Mouse (Mus musculus): ENCODE results near the gene Aif1. TPM values are rescaled to one million over a fixed set of nuclear protein-coding genes. Genes with fewer than 3 reads are reported as not detected.

The Aif1 gene
- polyA plus RNA-seq, 1 experiment from 2014 or later: 20.0 TPM

- 10% methylated on average over 5 of the region's 5 CpGs for WGBS
- Histone ChIP-seq H3K27me3 (replicated peaks; ENCODE audit: control insufficient read depth, insufficient read depth, low read length) (no peaks in the 10 kb centered on the region; the same call in 1 of the 2 replicates), H3K4me2 (no peak overlapping the region), H3K4me3 (ENCODE audit: low read depth, low read length) (no peak overlapping the region), H3K9me3 (ENCODE audit: control insufficient read depth, low read length) (no peaks in the 10 kb centered on the region), H3K9ac (ENCODE audit: low read depth, low read length) (no peak overlapping the region), H3K4me1 (replicated peaks; ENCODE audit: control insufficient read depth, insufficient read depth, low read length) (0 out of 2 replicates have a peak, but pooled peaks cover 2% of the 10 kb centered on the region), H3K27ac (ENCODE audit: low read depth, low read length) (no peak overlapping the region), H3K36me3 (ENCODE audit: control insufficient read depth, insufficient read depth, low read length) (no peaks in the 10 kb centered on the region)
- peak; percentile 76 for ATAC-seq (replicated peaks; ENCODE audit: low FRiP score)
- DNase-seq (ENCODE audit: low spot score): peak; percentile 65
These were observed 2.7 kb upstream of the Aif1 start for GRCm38 (mm10) chr17:35178528-35178927.

- no peaks in the 10 kb centered on the region for H3K9me3 ChIP-seq (ENCODE audit: control insufficient read depth, low read length)
- DNase-seq (ENCODE audit: low spot score) (no peak), ATAC-seq (replicated peaks; ENCODE audit: low FRiP score) (no peak)
- H3K4me2 ChIP-seq: no peak overlapping the region
- no peak overlapping the region for H3K4me3 ChIP-seq (ENCODE audit: low read depth, low read length)
- no peak overlapping the region for H3K9ac ChIP-seq (ENCODE audit: low read depth, low read length)
- 0 out of 2 replicates have a peak, but pooled peaks cover 2% of the 10 kb centered on the region for H3K4me1 ChIP-seq (replicated peaks; ENCODE audit: control insufficient read depth, insufficient read depth, low read length)
- H3K27ac ChIP-seq (ENCODE audit: low read depth, low read length): no peak overlapping the region
- no peaks in the 10 kb centered on the region; the same call in 1 of the 2 replicates for H3K27me3 ChIP-seq (replicated peaks; ENCODE audit: control insufficient read depth, insufficient read depth, low read length)
- H3K36me3 ChIP-seq (ENCODE audit: control insufficient read depth, insufficient read depth, low read length): no peaks in the 10 kb centered on the region
- 78% methylated on average over 6 of the region's 6 CpGs for WGBS
These were observed 486 bp downstream of the Aif1 start for GRCm38 (mm10) chr17:35175382-35175781.

DNA sequence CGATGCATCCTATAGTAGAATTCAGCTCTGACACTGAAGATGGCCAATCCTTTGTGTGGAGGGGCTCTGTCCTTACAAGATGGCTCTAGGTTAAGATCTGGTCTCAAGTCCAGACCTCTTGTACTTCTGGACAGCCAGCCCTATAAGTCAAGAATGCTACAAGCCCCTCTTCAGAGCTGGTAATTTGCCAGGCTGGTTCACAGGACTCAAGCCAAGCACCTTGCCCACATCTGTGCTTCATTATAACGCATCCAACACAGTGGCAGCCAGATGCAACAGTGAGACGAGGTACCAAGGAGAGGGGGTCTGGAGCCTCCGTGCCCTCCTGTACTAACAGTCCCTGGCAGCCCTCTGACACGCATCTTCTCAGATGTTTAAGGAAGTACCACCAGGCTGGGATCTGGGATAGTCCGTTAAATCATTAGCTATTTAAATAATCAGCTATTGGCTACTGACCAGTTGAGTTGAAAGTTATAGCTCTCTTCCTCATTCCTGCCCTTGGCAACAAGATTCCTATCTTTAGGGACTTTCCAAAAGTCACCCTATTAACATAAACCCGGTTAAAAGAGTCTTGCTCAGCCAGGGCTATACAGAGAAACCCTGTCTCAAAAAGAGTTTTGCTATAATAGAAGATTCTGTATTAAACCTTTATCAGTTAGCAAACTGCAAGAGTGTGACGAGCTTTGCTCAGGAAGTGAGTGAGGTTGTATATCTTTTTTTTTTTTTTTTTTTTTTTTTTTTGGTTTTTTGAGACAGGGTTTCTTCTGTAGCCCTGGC lies 1.5 kb downstream of the Aif1 start:
- DNase-seq (ENCODE audit: low spot score) (no peak), ATAC-seq (replicated peaks; ENCODE audit: low FRiP score) (no peak)
- H3K27me3 ChIP-seq (replicated peaks; ENCODE audit: control insufficient read depth, insufficient read depth, low read length): no peaks in the 10 kb centered on the region; the same call in 1 of the 2 replicates
- no peaks in the 10 kb centered on the region for H3K9me3 ChIP-seq (ENCODE audit: control insufficient read depth, low read length)
- no peak overlapping the region for H3K4me2 ChIP-seq
- H3K4me1 ChIP-seq (replicated peaks; ENCODE audit: control insufficient read depth, insufficient read depth, low read length): 0 out of 2 replicates have a peak, but pooled peaks cover 2% of the 10 kb centered on the region
- H3K9ac ChIP-seq (ENCODE audit: low read depth, low read length): no peak overlapping the region
- H3K36me3 ChIP-seq (ENCODE audit: control insufficient read depth, insufficient read depth, low read length): no peaks in the 10 kb centered on the region
- H3K4me3 ChIP-seq (ENCODE audit: low read depth, low read length): no peak overlapping the region
- no peak overlapping the region for H3K27ac ChIP-seq (ENCODE audit: low read depth, low read length)
- 62% methylated on average over 8 of the region's 8 CpGs for WGBS

- no peak overlapping the region for H3K9ac ChIP-seq (ENCODE audit: low read depth, low read length)
- H3K4me2 ChIP-seq: no peak overlapping the region
- H3K36me3 ChIP-seq (ENCODE audit: control insufficient read depth, insufficient read depth, low read length): no peaks in the 10 kb centered on the region
- H3K4me3 ChIP-seq (ENCODE audit: low read depth, low read length): no peak overlapping the region
- no peak overlapping the region for H3K27ac ChIP-seq (ENCODE audit: low read depth, low read length)
- 71% methylated on average over 3 of the region's 3 CpGs for WGBS
- H3K27me3 ChIP-seq (replicated peaks; ENCODE audit: control insufficient read depth, insufficient read depth, low read length): no peaks in the 10 kb centered on the region; the same call in 1 of the 2 replicates
- ATAC-seq (replicated peaks; ENCODE audit: low FRiP score) (no peak), DNase-seq (ENCODE audit: low spot score) (no peak)
- H3K4me1 ChIP-seq (replicated peaks; ENCODE audit: control insufficient read depth, insufficient read depth, low read length): no peaks in the 10 kb centered on the region
- H3K9me3 ChIP-seq (ENCODE audit: control insufficient read depth, low read length): no peaks in the 10 kb centered on the region
These were observed 2.5 kb downstream of the Aif1 start for GRCm38 (mm10) chr17:35173329-35173728.

DNA sequence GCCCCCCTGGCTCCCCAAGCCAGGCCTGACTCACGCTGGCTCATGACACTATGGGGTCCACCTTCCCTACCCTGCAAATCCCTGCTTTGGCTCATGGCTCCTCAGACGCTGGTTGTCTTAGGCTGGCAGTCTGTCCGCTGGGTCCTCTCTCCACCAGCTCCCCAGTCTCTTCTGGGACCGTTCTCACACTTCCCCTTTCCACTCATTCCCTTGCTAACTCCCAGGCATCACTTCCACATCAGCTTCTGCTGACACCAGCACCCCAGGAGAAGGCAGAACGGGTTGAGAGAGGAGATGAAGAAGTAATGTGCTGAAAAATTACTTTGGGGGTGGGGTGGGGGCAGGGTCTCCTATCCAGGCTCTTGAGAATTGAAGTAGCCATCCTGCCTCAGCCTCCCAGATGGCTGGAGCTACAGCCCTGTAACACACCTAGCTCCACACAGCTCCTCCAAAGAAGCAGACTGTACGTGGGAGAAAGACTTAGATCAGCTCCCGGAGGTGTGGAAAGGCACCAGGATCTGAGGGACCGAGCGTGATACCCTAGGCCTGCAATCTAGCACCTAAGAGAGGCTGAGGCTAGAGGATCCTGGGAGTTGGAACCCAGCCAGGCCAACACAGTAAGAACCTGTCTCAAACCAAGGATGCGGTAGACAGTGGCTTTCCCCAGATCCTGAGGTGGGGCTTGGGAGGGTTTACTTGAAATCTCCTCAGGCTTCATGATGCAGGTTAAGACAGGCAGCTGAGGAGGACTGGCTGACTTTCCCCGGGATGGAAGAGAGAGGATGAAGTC lies 3.2 kb downstream of the Aif1 start:
- DNase-seq (ENCODE audit: low spot score) (no peak), ATAC-seq (replicated peaks; ENCODE audit: low FRiP score) (no peak)
- WGBS: 65% methylated on average over 11 of the region's 11 CpGs
- no peaks in the 10 kb centered on the region for H3K36me3 ChIP-seq (ENCODE audit: control insufficient read depth, insufficient read depth, low read length)
- no peaks in the 10 kb centered on the region for H3K9me3 ChIP-seq (ENCODE audit: control insufficient read depth, low read length)
- no peaks in the 10 kb centered on the region for H3K4me1 ChIP-seq (replicated peaks; ENCODE audit: control insufficient read depth, insufficient read depth, low read length)
- no peaks in the 10 kb centered on the region; the same call in 1 of the 2 replicates for H3K27me3 ChIP-seq (replicated peaks; ENCODE audit: control insufficient read depth, insufficient read depth, low read length)
- no peak overlapping the region for H3K9ac ChIP-seq (ENCODE audit: low read depth, low read length)
- H3K4me3 ChIP-seq (ENCODE audit: low read depth, low read length): no peak overlapping the region
- no peak overlapping the region for H3K4me2 ChIP-seq
- H3K27ac ChIP-seq (ENCODE audit: low read depth, low read length): 0 out of 2 replicates have a peak overlapping the region, but pooled peaks have one; percentile 19

DNA sequence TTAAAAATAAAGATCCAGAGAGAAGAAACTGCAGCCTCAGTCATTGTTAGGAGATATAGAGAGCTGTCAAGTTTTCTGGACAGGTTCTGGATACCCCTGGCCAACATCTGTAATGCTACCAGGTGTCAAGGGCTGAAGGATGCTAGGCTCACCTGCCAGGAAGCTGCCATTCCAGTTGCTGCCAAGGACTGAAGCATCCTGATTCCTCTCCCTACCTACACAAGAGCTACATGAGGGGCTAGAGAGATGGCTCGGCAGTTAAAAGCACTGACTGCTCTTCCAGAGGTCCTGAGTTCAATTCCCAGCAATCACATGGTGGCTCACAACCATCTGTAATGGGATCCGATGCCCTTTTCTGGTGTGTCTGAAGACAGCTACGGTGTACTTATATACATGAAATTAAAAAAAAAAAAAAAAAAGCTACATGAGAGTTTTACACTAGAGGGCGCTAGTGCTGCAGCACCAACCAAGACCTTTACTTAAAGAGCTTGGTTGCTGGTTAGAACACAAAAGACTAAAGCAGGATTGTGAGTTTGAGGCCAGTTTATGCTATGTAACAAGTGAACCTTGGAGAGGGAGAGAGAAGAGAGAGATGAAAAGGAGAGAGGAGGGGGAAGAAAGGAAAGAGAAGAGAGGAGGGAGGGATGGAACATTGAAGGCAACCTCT lies 7.2 kb downstream of the Aif1 start:
- no peak for ATAC-seq (replicated peaks; ENCODE audit: low FRiP score)
- Histone ChIP-seq H3K36me3 (ENCODE audit: control insufficient read depth, insufficient read depth, low read length) (no peaks in the 10 kb centered on the region), H3K4me2 (no peak overlapping the region), H3K4me1 (replicated peaks; ENCODE audit: control insufficient read depth, insufficient read depth, low read length) (0 out of 2 replicates have a peak, but pooled peaks cover 3% of the 10 kb centered on the region), H3K9me3 (ENCODE audit: control insufficient read depth, low read length) (no peaks in the 10 kb centered on the region), H3K27me3 (replicated peaks; ENCODE audit: control insufficient read depth, insufficient read depth, low read length) (no peaks in the 10 kb centered on the region; the same call in 1 of the 2 replicates), H3K27ac (ENCODE audit: low read depth, low read length) (no peak overlapping the region), H3K4me3 (ENCODE audit: low read depth, low read length) (no peak overlapping the region), H3K9ac (ENCODE audit: low read depth, low read length) (no peak overlapping the region)
- no peak for DNase-seq (ENCODE audit: low spot score)
- WGBS: 17% methylated on average over 4 of the region's 4 CpGs

GRCm38 (mm10) chr17:35167794-35168193 lies 8.1 kb downstream of the Aif1 start:
- H3K9me3 ChIP-seq (ENCODE audit: control insufficient read depth, low read length): no peaks in the 10 kb centered on the region
- no peaks in the 10 kb centered on the region for H3K27me3 ChIP-seq (replicated peaks; ENCODE audit: control insufficient read depth, insufficient read depth, low read length)
- no peak overlapping the region for H3K9ac ChIP-seq (ENCODE audit: low read depth, low read length)
- peaks cover 6% of the 10 kb centered on the region for H3K4me1 ChIP-seq (replicated peaks; ENCODE audit: control insufficient read depth, insufficient read depth, low read length)
- peaks cover 1% of the 10 kb centered on the region; the same call in 1 of the 2 replicates for H3K36me3 ChIP-seq (ENCODE audit: control insufficient read depth, insufficient read depth, low read length)
- 80% methylated on average over 7 of the region's 7 CpGs for WGBS
- no peak overlapping the region for H3K27ac ChIP-seq (ENCODE audit: low read depth, low read length)
- no peak for ATAC-seq (replicated peaks; ENCODE audit: low FRiP score)
- no peak overlapping the region for H3K4me2 ChIP-seq
- no peak for DNase-seq (ENCODE audit: low spot score)
- H3K4me3 ChIP-seq (ENCODE audit: low read depth, low read length): no peak overlapping the region

DNA sequence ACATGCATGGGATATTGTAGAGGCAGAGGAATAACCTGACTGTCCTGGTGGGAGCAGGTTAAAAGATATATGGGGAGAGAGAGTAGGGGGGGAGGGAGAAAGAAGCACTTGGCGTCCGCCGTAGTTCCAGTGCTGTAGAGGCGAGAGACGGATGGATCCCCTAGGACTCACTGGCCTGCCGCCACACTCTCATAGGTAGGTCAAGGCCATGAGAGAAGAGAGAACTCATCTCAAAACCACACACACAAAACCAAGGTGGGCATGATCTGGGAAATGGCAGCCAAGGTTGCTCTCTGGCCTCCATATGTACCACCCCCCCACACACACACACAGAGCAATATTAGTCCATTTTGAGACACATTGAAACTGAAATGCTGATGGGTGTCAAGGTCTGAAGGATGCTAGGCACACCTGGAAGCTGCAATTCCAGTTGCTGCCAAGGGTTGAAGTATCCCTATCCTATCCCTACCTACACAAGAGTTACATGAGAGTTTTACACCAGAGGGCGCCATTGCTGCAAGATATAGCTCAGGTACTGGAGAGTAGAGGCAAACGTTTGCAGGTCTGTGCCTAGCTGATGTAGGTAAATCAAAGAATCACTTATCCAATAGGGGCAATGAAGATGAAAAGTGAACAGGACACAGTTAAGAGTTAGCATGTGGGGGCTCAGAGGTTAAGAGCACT lies 9.4 kb downstream of the Aif1 start:
- Histone ChIP-seq H3K9me3 (ENCODE audit: control insufficient read depth, low read length) (no peaks in the 10 kb centered on the region), H3K4me2 (peak overlapping the region; percentile 97; the same call in 1 of the 2 replicates), H3K27ac (ENCODE audit: low read depth, low read length) (no peak overlapping the region), H3K9ac (ENCODE audit: low read depth, low read length) (no peak overlapping the region), H3K36me3 (ENCODE audit: control insufficient read depth, insufficient read depth, low read length) (peaks cover 13% of the 10 kb centered on the region; the same call in 1 of the 2 replicates), H3K4me3 (ENCODE audit: low read depth, low read length) (no peak overlapping the region), H3K4me1 (replicated peaks; ENCODE audit: control insufficient read depth, insufficient read depth, low read length) (peaks cover 18% of the 10 kb centered on the region), H3K27me3 (replicated peaks; ENCODE audit: control insufficient read depth, insufficient read depth, low read length) (no peaks in the 10 kb centered on the region)
- no peak for ATAC-seq (replicated peaks; ENCODE audit: low FRiP score)
- WGBS: 70% methylated on average over 8 of the region's 8 CpGs
- DNase-seq (ENCODE audit: low spot score): no peak
